Mouse (Mus musculus) spleen, postnatal 0 days (tissue): Measurements from ENCODE around the gene Brsk1. TPM values are rescaled to one million over a fixed set of nuclear protein-coding genes. Genes with fewer than 3 reads are reported as not detected.

ENCODE experiments used
- polyA plus RNA-seq: library from polyadenylated mRNA; unstranded; fragments of >200 nt; fragmentation: Nextera tagmentation; extraction: Ambion mirVana; gene quantifications from 2 replicates; pipeline ENCODE4 v1.2.1, GENCODE M21; 2015

Gene Brsk1
- 0.45 and 0.54 TPM in 2 replicates for polyA plus RNA-seq

GRCm38 (mm10) chr7:4690387-4690786 lies at the start of gene Brsk1:
TSS of gene Brsk1 (plus strand) at chr7:4690604.

GRCm38 (mm10) chr7:4658912-4659551 lies 31.4 kb upstream of the Brsk1 start, which contains the start of gene Ppp6r1:
TSS of gene Ppp6r1 (minus strand) at chr7:4659019.

GRCm38 (mm10) chr7:4684632-4685417 lies 5.6 kb upstream of the Brsk1 start, which contains the start of gene Hspbp1:
TSS of gene Hspbp1 (minus strand) at chr7:4685068.

GRCm38 (mm10) chr7:4725169-4725568 lies 34.8 kb downstream of the Brsk1 start, which contains the start of gene Tmem150b:
TSS of gene Tmem150b (minus strand) at chr7:4725249.

GRCm38 (mm10) chr7:4739544-4740275 lies 49.3 kb downstream of the Brsk1 start, which contains the start of gene Kmt5c:
TSS of gene Kmt5c (plus strand) at chr7:4740115.

GRCm38 (mm10) chr7:4752821-4753570 lies 62.6 kb downstream of the Brsk1 start, which contains the start of gene Cox6b2:
TSS of gene Cox6b2 (minus strand) at chr7:4753094.

Other genes with a start within 250 kb of the Brsk1 start
- gene Rdh13, start 245.0 kb upstream of the Brsk1 start, polyA plus RNA-seq, result 8.5 and 10.2 TPM in 2 replicates
- gene Eps8l1, start 229.9 kb upstream of the Brsk1 start, polyA plus RNA-seq, result 0.36 and 3.4 TPM in 2 replicates
- gene Ppp1r12c, start 188.9 kb upstream of the Brsk1 start, polyA plus RNA-seq, result 34.4 and 38.5 TPM in 2 replicates
- 8.4 and 12.2 TPM in 2 replicates for gene Tnnt1, start 174.2 kb upstream of the Brsk1 start, polyA plus RNA-seq
- gene Tnni3, start 166.4 kb upstream of the Brsk1 start, polyA plus RNA-seq, result 2.8 and 3.6 TPM in 2 replicates
- gene Dnaaf3, start 158.2 kb upstream of the Brsk1 start, polyA plus RNA-seq, result 0.29 and 0.36 TPM in 2 replicates
- 0.66 and 1.0 TPM in 2 replicates for gene Syt5, start 143.1 kb upstream of the Brsk1 start, polyA plus RNA-seq
- gene Ptprh, start 86.6 kb upstream of the Brsk1 start, polyA plus RNA-seq, result not detected in 2 replicates
- 12.8 and 16.5 TPM in 2 replicates for gene Tmem86b, start 59.2 kb upstream of the Brsk1 start, polyA plus RNA-seq
- 9.6 and 9.8 TPM in 2 replicates for gene Ppp6r1, start 31.6 kb upstream of the Brsk1 start, polyA plus RNA-seq
- gene Hspbp1, start 5.5 kb upstream of the Brsk1 start, polyA plus RNA-seq, result 62.4 and 63.5 TPM in 2 replicates
- gene Tmem150b, start 34.6 kb downstream of the Brsk1 start, polyA plus RNA-seq, result 0.69 and 0.80 TPM in 2 replicates
- 65.7 and 81.8 TPM in 2 replicates for gene Kmt5c, start 49.5 kb downstream of the Brsk1 start, polyA plus RNA-seq
- gene Cox6b2, start 62.5 kb downstream of the Brsk1 start, polyA plus RNA-seq, result 157 and 188 TPM in 2 replicates
- gene Fam71e2, start 80.7 kb downstream of the Brsk1 start, polyA plus RNA-seq, result not detected in 2 replicates
- 0.12 and 0.15 TPM in 2 replicates for gene Il11, start 92.3 kb downstream of the Brsk1 start, polyA plus RNA-seq
- not detected in 2 replicates for gene Tmem190, start 92.3 kb downstream of the Brsk1 start, polyA plus RNA-seq
- 22.1 and 25.2 TPM in 2 replicates for gene Tmem238, start 99.1 kb downstream of the Brsk1 start, polyA plus RNA-seq
- 423 and 433 TPM in 2 replicates for gene Rpl28, start 102.3 kb downstream of the Brsk1 start, polyA plus RNA-seq
- gene Ube2s, start 122.0 kb downstream of the Brsk1 start, polyA plus RNA-seq, result 251 and 289 TPM in 2 replicates
- gene Shisa7, start 154.1 kb downstream of the Brsk1 start, polyA plus RNA-seq, result 0.04 TPM in 1 of 2 replicates, not detected in the other
- gene Isoc2b, start 179.7 kb downstream of the Brsk1 start, polyA plus RNA-seq, result 3.9 and 4.3 TPM in 2 replicates
- gene Isoc2a, start 186.5 kb downstream of the Brsk1 start, polyA plus RNA-seq, result 0.66 and 0.74 TPM in 2 replicates
- gene Gm36210, start 215.9 kb downstream of the Brsk1 start, polyA plus RNA-seq, result not detected in 2 replicates
- gene Zfp628, start 224.6 kb downstream of the Brsk1 start, polyA plus RNA-seq, result 2.2 and 2.6 TPM in 2 replicates
- 0.62 and 0.71 TPM in 2 replicates for gene Nat14, start 231.4 kb downstream of the Brsk1 start, polyA plus RNA-seq
- 0.30 and 0.31 TPM in 2 replicates for gene Ssc5d, start 235.2 kb downstream of the Brsk1 start, polyA plus RNA-seq